Mouse (Mus musculus) spleen, adult 2 months (tissue): ENCODE data around the gene Nbea.

Source experiments
- CTCF ChIP-seq: fragments of 200-500 bp; IDR thresholded peaks from 2 replicates; pipeline ENCODE4 v1.5.1; 2011; ENCODE audit warnings: mild to moderate bottlenecking, inconsistent platforms; ENCODE audit not compliant: insufficient read depth, insufficient read length, insufficient replicate concordance; ENCODE audit errors: extremely low read depth
- POLR2A ChIP-seq: fragments of 200-500 bp; IDR thresholded peaks from 2 replicates; pipeline ENCODE4 v1.6.1; 2011; ENCODE audit warnings: low read depth, low read length, inconsistent platforms

GRCm38 (mm10) chr3:55701632-55702031 is 481.9 kb downstream of the Nbea start:
- no peak for TF ChIP-seq CTCF
- no peak for TF ChIP-seq POLR2A
